Mouse (Mus musculus) ES-Bruce4 (cell line): Measurements from ENCODE around the gene Pip4k2a.

Experiments used
- CTCF ChIP-seq: IDR thresholded peaks from one replicate; pipeline ENCODE4 v1.8.1; 2011; ENCODE audit warnings: low read depth, low read length
- EP300 ChIP-seq: IDR thresholded peaks from 2 replicates; pipeline ENCODE4 v1.6.1; 2011; ENCODE audit warnings: low read depth, low read length; ENCODE audit not compliant: insufficient read depth
- POLR2A ChIP-seq: IDR thresholded peaks from one replicate; pipeline ENCODE4 v1.8.1; 2011; ENCODE audit warnings: low read length; ENCODE audit not compliant: insufficient read depth

DNA sequence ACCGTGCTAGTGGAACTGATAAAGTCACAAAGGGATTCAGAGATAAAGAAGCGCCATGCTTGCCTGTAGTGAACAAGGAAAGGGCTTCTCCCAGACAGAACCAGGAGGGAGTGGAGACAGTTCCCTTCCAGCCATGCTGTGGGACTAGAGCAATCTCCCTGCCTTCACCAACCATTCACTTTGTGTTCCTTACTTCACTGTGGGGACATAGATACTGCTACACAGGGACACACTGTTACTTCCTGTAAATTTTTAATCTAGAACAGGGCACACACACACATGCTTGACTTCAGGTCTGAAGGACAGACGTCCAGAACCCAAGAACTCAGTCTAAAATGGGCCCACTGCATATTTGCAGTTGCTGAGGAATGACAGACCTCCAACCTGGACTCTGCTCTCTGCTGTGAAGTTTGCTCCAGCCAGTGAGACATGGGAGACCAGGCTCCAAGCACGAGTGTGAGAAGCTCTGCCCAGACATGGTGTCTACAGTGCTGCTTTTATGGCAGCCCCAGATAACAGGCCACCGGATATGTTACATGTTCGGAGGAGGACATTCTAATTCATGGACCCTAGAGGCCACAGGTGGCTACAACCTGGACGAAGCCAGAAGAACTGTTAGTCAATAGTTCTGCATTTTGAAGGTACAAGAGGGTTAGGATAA is 69.2 kb downstream of the Pip4k2a start:
- TF ChIP-seq CTCF (no peak), POLR2A (no peak), EP300 (no peak)
